Mouse (Mus musculus): Measurements from ENCODE around the gene Ttc28. TPM values are rescaled to one million over a fixed set of nuclear protein-coding genes. Genes with fewer than 3 reads are reported as not detected.
A peak's percentile ranks its signal among the peaks of the same experiment; 100 is the strongest.

Ttc28 gene
- polyA plus RNA-seq, 1 experiment = 5.5 TPM

DNA sequence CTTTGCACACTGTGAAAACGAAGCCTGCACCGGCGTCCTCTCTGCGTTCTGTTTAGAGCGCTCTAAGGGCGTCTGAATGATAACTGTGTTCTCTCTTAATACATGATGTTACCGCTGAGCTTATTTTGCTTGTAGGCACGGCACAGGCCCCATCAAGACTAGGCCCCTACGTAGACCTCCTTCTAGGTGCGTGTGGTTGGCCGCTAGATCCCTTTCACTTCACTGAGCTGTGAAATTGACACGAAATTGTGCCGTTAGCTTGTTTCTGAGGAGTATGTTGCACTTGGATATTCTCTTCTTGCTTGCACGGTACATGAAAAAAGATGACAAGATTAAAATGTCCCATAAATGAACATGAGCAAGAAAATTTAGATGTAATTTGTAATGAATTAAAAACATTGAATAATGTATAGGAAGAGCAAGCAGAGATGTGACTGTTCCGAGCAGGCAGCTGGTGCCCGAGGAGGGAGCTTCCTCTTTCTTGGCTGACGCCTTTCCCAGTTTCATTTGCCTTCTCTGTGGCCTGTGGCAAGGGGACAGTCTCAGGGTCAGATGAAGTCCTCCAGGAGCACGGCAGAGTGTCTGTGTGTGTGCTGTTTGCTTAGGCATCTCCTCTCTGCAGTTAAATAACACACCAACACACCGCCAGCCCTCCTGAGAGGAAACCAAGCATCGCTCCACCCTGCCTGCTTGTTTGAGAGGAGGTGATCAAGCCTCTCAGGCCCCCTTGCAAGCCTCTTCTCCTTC, 261.7 kb downstream of the Ttc28 start:
- WGBS = 60% methylated on average over 20 of the region's 20 CpGs
- H3K4me1 ChIP-seq (ENCODE audit: control insufficient read depth, insufficient read depth, low read length) = peaks cover 10% of the 10 kb centered on the region
- no peak overlapping the region for H3K4me3 ChIP-seq (replicated peaks; ENCODE audit: insufficient read depth, low read depth, low read length)
- H3K27me3 ChIP-seq (ENCODE audit: control insufficient read depth, insufficient read depth, low read length) = no peaks in the 10 kb centered on the region
- peak; percentile 26 to 33 for DNase-seq
- no peak for TF ChIP-seq CTCF (IDR thresholded peaks at IDR 0.05; ENCODE audit: borderline replicate concordance, insufficient read depth, low read depth, low read length)
- TF ChIP-seq POLR2A (IDR thresholded peaks at IDR 0.05; ENCODE audit: borderline replicate concordance, insufficient read depth, low read length) = no peak
- no peak overlapping the region for H3K27ac ChIP-seq (ENCODE audit: insufficient read depth, low read length)

DNA sequence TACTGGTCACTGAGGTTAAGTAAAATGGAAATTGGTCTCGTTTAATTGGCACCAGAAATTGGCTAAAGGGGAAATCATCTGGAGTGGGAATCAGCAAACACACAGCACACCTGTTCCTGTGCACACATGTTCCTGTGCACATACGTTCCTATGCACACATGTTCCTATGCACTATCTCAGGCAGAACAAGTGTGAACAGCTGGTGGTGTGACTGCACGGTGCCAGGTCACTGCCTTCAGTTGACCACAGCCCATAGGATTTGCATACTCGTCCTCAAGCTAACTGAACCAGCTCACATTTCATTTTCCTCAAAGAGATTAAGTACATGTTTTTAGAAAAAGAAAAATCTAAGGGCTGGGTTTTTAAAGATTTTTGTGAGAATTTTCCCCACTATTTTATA, 263.2 kb downstream of the Ttc28 start:
- no peak overlapping the region for H3K27ac ChIP-seq (ENCODE audit: insufficient read depth, low read length)
- H3K4me3 ChIP-seq (replicated peaks; ENCODE audit: insufficient read depth, low read depth, low read length) = no peak overlapping the region
- no peak for TF ChIP-seq CTCF (IDR thresholded peaks at IDR 0.05; ENCODE audit: borderline replicate concordance, insufficient read depth, low read depth, low read length)
- TF ChIP-seq POLR2A (IDR thresholded peaks at IDR 0.05; ENCODE audit: borderline replicate concordance, insufficient read depth, low read length) = no peak
- DNase-seq = no peak
- H3K27me3 ChIP-seq (ENCODE audit: control insufficient read depth, insufficient read depth, low read length) = no peaks in the 10 kb centered on the region
- H3K4me1 ChIP-seq (ENCODE audit: control insufficient read depth, insufficient read depth, low read length) = peaks cover 7% of the 10 kb centered on the region
- WGBS = 96% methylated on average over 4 of the region's 4 CpGs

DNA sequence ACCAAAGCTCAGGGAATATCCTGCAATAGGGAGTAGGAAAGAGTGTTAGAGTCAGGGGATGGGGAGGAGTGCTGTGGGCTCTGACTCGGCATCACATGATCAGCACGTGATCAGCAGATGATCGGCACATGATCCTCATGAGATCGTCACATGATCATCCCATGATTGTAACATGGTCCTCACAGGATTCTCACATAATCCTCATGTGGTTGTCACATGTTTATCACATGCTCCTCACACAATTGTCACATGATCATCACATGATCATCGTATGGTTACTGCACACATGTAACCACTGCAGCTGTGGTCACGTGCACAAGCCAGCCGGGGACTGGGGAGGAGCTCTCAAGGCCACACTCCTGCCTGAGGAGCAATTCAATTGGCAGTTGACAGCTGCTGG, 264.8 kb downstream of the Ttc28 start:
- no peak for DNase-seq
- TF ChIP-seq POLR2A (IDR thresholded peaks at IDR 0.05; ENCODE audit: borderline replicate concordance, insufficient read depth, low read length) = no peak
- no peak for TF ChIP-seq CTCF (IDR thresholded peaks at IDR 0.05; ENCODE audit: borderline replicate concordance, insufficient read depth, low read depth, low read length)
- 91% methylated on average over 7 of the region's 7 CpGs for WGBS
- H3K27me3 ChIP-seq (ENCODE audit: control insufficient read depth, insufficient read depth, low read length) = no peaks in the 10 kb centered on the region
- H3K4me3 ChIP-seq (replicated peaks; ENCODE audit: insufficient read depth, low read depth, low read length) = no peak overlapping the region
- H3K27ac ChIP-seq (ENCODE audit: insufficient read depth, low read length) = no peak overlapping the region
- H3K4me1 ChIP-seq (ENCODE audit: control insufficient read depth, insufficient read depth, low read length) = peaks cover 7% of the 10 kb centered on the region

DNA sequence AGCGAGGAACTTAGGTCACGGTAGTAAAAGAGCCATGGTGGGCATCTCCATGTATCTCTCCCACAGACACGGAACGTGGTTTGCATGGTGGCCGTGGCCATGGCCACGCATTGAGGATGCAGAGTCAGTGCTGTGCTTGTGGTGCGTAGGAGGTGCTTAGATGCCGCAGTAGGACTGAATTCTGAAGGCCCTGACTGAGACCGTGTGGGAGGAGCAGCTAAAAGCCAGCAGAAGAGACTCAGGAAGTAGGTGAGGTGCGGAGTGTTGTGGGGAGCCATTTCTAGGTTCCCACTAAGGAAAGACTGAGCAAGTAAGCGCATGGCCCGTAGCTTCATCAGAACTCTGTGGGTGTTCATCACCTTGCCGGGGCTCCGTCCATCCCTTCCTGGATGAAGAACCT, 271.0 kb downstream of the Ttc28 start:
- H3K4me3 ChIP-seq (replicated peaks; ENCODE audit: insufficient read depth, low read depth, low read length) = no peak overlapping the region
- TF ChIP-seq POLR2A (IDR thresholded peaks at IDR 0.05; ENCODE audit: borderline replicate concordance, insufficient read depth, low read length) = no peak
- no peak for TF ChIP-seq CTCF (IDR thresholded peaks at IDR 0.05; ENCODE audit: borderline replicate concordance, insufficient read depth, low read depth, low read length)
- no peaks in the 10 kb centered on the region for H3K27me3 ChIP-seq (ENCODE audit: control insufficient read depth, insufficient read depth, low read length)
- 96% methylated on average over 14 of the region's 14 CpGs for WGBS
- no peak overlapping the region for H3K27ac ChIP-seq (ENCODE audit: insufficient read depth, low read length)
- no peak for DNase-seq
- H3K4me1 ChIP-seq (ENCODE audit: control insufficient read depth, insufficient read depth, low read length) = no peaks in the 10 kb centered on the region; the same call in 1 of the 2 replicates

DNA sequence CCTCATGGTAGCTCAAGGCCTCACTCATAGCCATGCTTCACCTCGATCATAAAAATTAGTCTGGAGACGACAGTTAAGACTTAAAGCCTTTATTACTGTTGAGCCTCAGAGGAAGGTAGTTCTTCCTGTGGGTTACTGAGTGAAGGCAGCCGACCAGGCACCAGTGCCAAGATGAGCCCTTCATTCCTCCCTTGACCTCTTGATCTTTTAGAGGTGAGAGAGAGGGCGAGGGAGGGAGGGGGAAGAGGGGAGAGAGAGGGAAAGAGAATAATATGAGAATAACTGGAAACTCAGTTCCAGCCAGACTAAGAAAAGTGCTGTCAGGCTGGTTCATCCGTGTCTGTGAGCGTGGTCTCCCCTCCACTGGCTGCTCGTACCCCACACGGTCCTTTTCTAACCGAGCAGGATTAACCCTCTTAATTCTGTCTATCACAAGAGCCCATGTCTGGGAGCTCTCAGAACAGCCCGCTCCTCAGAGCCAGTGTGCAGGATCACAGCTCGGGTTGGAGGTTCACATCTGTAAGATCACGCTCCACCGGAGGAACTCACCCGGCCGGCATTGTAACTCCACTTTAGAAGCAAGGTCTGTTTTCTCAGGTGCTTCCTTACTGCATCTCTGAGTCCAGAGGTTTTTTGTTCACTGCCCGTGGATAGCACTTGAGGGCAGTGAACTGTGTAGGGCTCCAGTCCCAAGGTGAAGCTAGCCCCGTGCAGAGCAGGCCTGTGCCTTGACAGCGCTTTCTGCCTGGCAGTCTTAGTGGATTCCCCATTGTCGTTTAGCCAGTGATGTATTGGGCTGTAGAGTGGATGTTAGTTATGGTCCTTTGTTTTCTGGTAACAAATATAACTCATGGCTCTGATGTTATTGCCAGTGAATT, 272.5 kb downstream of the Ttc28 start:
- Histone ChIP-seq H3K27ac (ENCODE audit: insufficient read depth, low read length) (no peak overlapping the region), H3K4me1 (ENCODE audit: control insufficient read depth, insufficient read depth, low read length) (no peaks in the 10 kb centered on the region; the same call in 1 of the 2 replicates), H3K27me3 (ENCODE audit: control insufficient read depth, insufficient read depth, low read length) (no peaks in the 10 kb centered on the region), H3K4me3 (replicated peaks; ENCODE audit: insufficient read depth, low read depth, low read length) (no peak overlapping the region)
- TF ChIP-seq POLR2A (IDR thresholded peaks at IDR 0.05; ENCODE audit: borderline replicate concordance, insufficient read depth, low read length) = no peak
- TF ChIP-seq CTCF (IDR thresholded peaks at IDR 0.05; ENCODE audit: borderline replicate concordance, insufficient read depth, low read depth, low read length) = no peak
- WGBS = 85% methylated on average over 19 of the region's 19 CpGs
- no peak for DNase-seq

DNA sequence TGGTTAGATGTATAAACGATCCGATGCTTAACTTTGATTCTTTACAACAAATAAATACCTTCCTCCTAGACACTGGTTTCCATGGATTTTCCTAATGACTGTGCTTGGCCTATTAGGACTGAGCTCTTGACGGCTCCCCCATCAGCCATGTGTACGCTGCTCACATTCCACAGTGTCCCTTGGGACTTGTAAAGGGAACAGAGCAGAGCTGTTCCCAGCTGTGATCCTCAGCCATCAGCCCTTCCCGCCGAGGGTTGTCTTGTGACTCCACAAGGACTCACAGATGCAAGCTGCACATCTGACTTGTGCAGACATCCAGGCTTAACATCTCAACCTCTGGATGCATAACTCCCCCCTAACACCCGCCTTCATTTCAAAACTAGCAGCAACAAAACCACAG, 275.0 kb downstream of the Ttc28 start:
- Histone ChIP-seq H3K4me1 (ENCODE audit: control insufficient read depth, insufficient read depth, low read length) (peaks cover 7% of the 10 kb centered on the region), H3K27me3 (ENCODE audit: control insufficient read depth, insufficient read depth, low read length) (no peaks in the 10 kb centered on the region), H3K27ac (ENCODE audit: insufficient read depth, low read length) (no peak overlapping the region), H3K4me3 (replicated peaks; ENCODE audit: insufficient read depth, low read depth, low read length) (no peak overlapping the region)
- 73% methylated on average over 7 of the region's 7 CpGs for WGBS
- DNase-seq = no peak
- TF ChIP-seq CTCF (IDR thresholded peaks at IDR 0.05; ENCODE audit: borderline replicate concordance, insufficient read depth, low read depth, low read length) (no peak), POLR2A (IDR thresholded peaks at IDR 0.05; ENCODE audit: borderline replicate concordance, insufficient read depth, low read length) (no peak)

DNA sequence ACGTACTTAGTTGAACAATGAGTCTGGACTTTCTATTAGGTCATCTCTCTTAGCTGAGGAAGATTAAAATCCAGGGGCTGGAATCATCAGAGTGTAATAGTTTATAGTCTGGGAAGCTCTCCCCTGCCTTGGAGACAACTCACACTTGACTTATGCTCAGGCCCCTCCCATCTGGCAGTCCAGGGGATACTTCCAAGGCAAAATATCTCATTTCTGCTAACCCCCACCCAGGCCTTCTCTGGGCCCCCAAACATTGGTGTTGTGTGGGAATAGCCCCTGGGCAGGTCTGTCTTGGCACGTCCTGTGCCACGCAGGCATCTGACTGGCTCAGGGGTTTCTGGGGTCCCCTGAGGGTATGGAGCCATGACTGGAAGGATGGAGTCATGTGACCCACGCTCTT, 275.7 kb downstream of the Ttc28 start:
- Histone ChIP-seq H3K27me3 (ENCODE audit: control insufficient read depth, insufficient read depth, low read length) (no peaks in the 10 kb centered on the region), H3K4me1 (ENCODE audit: control insufficient read depth, insufficient read depth, low read length) (peaks cover 7% of the 10 kb centered on the region), H3K4me3 (replicated peaks; ENCODE audit: insufficient read depth, low read depth, low read length) (no peak overlapping the region), H3K27ac (ENCODE audit: insufficient read depth, low read length) (no peak overlapping the region)
- whole genome bisulfite sequencing = 96% methylated on average over 4 of the region's 4 CpGs
- no peak for TF ChIP-seq CTCF (IDR thresholded peaks at IDR 0.05; ENCODE audit: borderline replicate concordance, insufficient read depth, low read depth, low read length)
- no peak for TF ChIP-seq POLR2A (IDR thresholded peaks at IDR 0.05; ENCODE audit: borderline replicate concordance, insufficient read depth, low read length)
- DNase-seq = no peak
